Mouse (Mus musculus): ENCODE measurements at regions not wholly inside any gene's neighbourhood (a gene's known extent, or its start where the extent isn't known, plus 50 kb on each side); places are given as distances from the start of the nearest gene placed in this dataset.

- TF ChIP-seq POLR2A (IDR thresholded peaks at IDR 0.05; ENCODE audit: extremely low read depth, insufficient read depth, low read length) = no peak
- TF ChIP-seq CTCF (IDR thresholded peaks at IDR 0.05; ENCODE audit: extremely low read depth, insufficient read depth, low read length) = no peak
Observed at GRCm38 (mm10) chr17:49150971-49151422, 218.8 kb downstream of the Lrfn2 start.
